Mouse (Mus musculus) forebrain, postnatal 0 days (tissue): ENCODE measurements at regions not wholly inside any gene's neighbourhood (a gene's known extent, or its start where the extent isn't known, plus 50 kb on each side); places are given as distances from the start of the nearest gene placed in this dataset.

Experiments
- ATAC-seq: fragments of 200-750 bp; cut with Nextera tagmentation; 2 replicates; pipeline ENCODE4 v1.8.0; 2017; ENCODE audit warnings: mild to moderate bottlenecking, moderate library complexity
- DNase-seq: peaks from one replicate; pipeline ENCODE4 v3.0.0-alpha.2; 2015
- H3K27ac ChIP-seq: fragments of 300-500 bp; sonication (generic); 2 replicates; pipeline ENCODE4 v1.5.1; 2014; ENCODE audit warnings: low read depth, mild to moderate bottlenecking, antibody characterized with exemption, low read length, moderate library complexity, mixed read lengths
- H3K27me3 ChIP-seq: fragments of 300-500 bp; sonication (generic); 2 replicates; pipeline ENCODE4 v1.6.1; 2014; ENCODE audit warnings: mild to moderate bottlenecking, low read length, mixed read lengths; ENCODE audit not compliant: insufficient read depth
- H3K36me3 ChIP-seq: fragments of 300-500 bp; sonication (generic); 2 replicates; pipeline ENCODE4 v1.6.1; 2014; ENCODE audit warnings: mild to moderate bottlenecking, moderate library complexity; ENCODE audit not compliant: insufficient read depth
- H3K4me1 ChIP-seq: fragments of 300-500 bp; sonication (generic); 2 replicates; pipeline ENCODE4 v1.6.1; 2014; ENCODE audit warnings: antibody characterized with exemption; ENCODE audit not compliant: insufficient read depth
- H3K4me2 ChIP-seq: fragments of 300-500 bp; sonication (generic); 2 replicates; pipeline ENCODE4 v1.6.1; 2014; ENCODE audit warnings: low read depth, mild to moderate bottlenecking, moderate library complexity
- H3K4me3 ChIP-seq: fragments of 300-500 bp; sonication (generic); 2 replicates; pipeline ENCODE4 v1.5.1; 2014; ENCODE audit warnings: low read depth, low read length, mixed read lengths
- H3K9ac ChIP-seq: fragments of 300-500 bp; sonication (generic); 2 replicates; pipeline ENCODE4 v1.6.1; 2014; ENCODE audit warnings: mild to moderate bottlenecking
- H3K9me3 ChIP-seq: fragments of 300-500 bp; sonication (generic); 2 replicates; pipeline ENCODE4 v1.6.1; 2016; ENCODE audit warnings: low read length
- CTCF ChIP-seq: sonication (generic); IDR thresholded peaks from 2 replicates; pipeline ENCODE4 v1.5.1; 2016; ENCODE audit warnings: antibody characterized with exemption, control low read depth, low read depth
- WGBS: fragments of 180-500 bp; shearing (Covaris S2); extraction: QIAGEN DNeasy Blood & Tissue Kit; methylation state at CpG from one replicate; pipeline ENCODE4 v1.1.7; 2014; 5-methylcytosine and 5-hydroxymethylcytosine counted together

DNA sequence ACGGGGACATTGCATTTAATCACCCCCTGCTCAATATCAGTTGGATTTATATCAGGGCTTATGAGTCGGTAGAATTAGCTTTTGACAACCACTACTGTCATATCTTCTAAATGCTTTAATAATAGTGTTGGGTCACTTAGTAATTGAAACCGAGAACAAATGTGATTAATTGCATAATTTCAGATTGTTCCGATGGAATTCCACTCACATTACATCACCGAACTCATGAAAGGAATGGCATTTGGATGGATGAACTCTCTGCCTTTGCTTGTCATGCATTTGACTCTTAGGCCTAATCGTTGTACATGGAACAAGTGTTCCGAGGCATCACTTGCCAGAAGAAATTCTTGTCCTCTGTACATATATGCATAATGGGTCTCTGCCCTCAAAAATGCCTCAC is 99.6 kb upstream of the Tbc1d5 start:
- no peaks in the 10 kb centered on the region for H3K9me3 ChIP-seq
- no peaks in the 10 kb centered on the region for H3K27me3 ChIP-seq
- 62% methylated on average over 7 of the region's 7 CpGs for WGBS
- no peak overlapping the region for H3K4me3 ChIP-seq
- no peak overlapping the region for H3K9ac ChIP-seq
- H3K36me3 ChIP-seq = no peaks in the 10 kb centered on the region
- DNase-seq (no peak), ATAC-seq (no peak)
- TF ChIP-seq CTCF = no peak
- H3K27ac ChIP-seq = no peak overlapping the region
- no peaks in the 10 kb centered on the region for H3K4me1 ChIP-seq
- H3K4me2 ChIP-seq = no peak overlapping the region

DNA sequence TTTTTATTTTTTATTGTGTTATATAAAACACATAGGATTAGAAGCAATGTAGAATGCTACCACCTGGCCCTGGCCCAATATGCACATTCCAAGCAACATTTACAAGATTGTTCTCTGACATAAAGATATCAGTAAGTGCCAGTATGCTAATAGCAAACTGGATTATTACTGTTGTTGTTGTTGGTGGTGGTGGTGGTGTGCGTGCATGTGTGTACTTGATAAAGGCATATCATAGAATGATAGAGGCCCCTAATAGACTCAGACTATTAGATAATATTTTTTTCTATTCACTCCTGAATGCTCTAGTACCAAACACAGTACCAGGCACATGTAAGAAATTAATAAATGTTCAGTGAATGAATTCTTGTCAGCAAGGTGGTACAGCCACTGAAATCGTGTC is 98.9 kb upstream of the Tbc1d5 start:
- 76% methylated on average over 2 of the region's 2 CpGs for WGBS
- no peaks in the 10 kb centered on the region for H3K9me3 ChIP-seq
- no peaks in the 10 kb centered on the region for H3K36me3 ChIP-seq
- H3K4me2 ChIP-seq = no peak overlapping the region
- H3K4me3 ChIP-seq = no peak overlapping the region
- H3K27me3 ChIP-seq = no peaks in the 10 kb centered on the region
- H3K9ac ChIP-seq = no peak overlapping the region
- no peak overlapping the region for H3K27ac ChIP-seq
- TF ChIP-seq CTCF = no peak
- no peak for ATAC-seq
- no peak for DNase-seq
- H3K4me1 ChIP-seq = no peaks in the 10 kb centered on the region

DNA sequence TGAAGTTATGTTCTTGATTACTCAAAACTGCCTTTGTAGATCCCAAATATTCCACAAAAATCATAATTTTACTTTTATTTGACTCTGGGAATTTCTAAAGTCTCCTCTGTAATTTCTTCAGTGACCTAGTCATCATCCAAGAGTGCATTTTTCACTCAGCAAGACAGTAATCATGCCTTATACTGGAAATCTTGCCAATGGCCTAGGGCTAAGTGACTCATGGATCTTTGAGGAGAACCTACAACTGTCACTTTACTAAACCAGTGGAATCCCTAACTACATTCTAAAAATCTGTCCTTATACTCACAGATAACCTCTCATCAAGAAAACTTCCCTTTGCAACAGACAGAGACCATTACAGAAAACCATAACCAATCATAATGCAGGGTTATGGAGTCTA is 98.0 kb upstream of the Tbc1d5 start:
- no peaks in the 10 kb centered on the region for H3K4me1 ChIP-seq
- no peak for ATAC-seq
- H3K4me2 ChIP-seq = no peak overlapping the region
- DNase-seq = no peak
- H3K9ac ChIP-seq = no peak overlapping the region
- no peaks in the 10 kb centered on the region for H3K27me3 ChIP-seq
- H3K36me3 ChIP-seq = no peaks in the 10 kb centered on the region
- no peak overlapping the region for H3K4me3 ChIP-seq
- no peak for TF ChIP-seq CTCF
- H3K9me3 ChIP-seq = no peaks in the 10 kb centered on the region
- no peak overlapping the region for H3K27ac ChIP-seq

DNA sequence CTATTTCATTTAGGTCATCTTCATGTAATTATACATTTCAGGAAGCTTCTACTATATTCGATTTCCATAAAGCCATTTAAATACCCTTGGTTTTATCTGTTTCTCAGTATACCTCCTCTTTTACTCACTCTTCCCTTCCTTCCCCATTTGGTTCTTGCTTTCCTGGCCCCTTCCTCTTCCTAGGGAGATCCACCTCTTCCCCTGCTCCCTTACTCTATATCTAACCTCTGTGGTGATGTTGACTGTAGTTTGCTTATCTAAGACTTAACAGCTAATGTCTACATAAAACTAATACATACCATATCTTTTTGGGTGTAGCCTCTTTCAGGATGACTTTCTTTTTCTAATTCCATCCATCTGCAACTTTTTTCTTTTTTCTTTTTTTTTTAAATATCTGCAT is 92.9 kb upstream of the Tbc1d5 start:
- no peak overlapping the region for H3K9ac ChIP-seq
- no peaks in the 10 kb centered on the region for H3K9me3 ChIP-seq
- no peak overlapping the region for H3K4me2 ChIP-seq
- no peak for DNase-seq
- WGBS = 75% methylated on average over 1 of the region's 1 CpGs
- H3K36me3 ChIP-seq = no peaks in the 10 kb centered on the region
- no peaks in the 10 kb centered on the region for H3K27me3 ChIP-seq
- ATAC-seq = no peak
- no peaks in the 10 kb centered on the region for H3K4me1 ChIP-seq
- no peak overlapping the region for H3K27ac ChIP-seq
- TF ChIP-seq CTCF = no peak
- H3K4me3 ChIP-seq = no peak overlapping the region

DNA sequence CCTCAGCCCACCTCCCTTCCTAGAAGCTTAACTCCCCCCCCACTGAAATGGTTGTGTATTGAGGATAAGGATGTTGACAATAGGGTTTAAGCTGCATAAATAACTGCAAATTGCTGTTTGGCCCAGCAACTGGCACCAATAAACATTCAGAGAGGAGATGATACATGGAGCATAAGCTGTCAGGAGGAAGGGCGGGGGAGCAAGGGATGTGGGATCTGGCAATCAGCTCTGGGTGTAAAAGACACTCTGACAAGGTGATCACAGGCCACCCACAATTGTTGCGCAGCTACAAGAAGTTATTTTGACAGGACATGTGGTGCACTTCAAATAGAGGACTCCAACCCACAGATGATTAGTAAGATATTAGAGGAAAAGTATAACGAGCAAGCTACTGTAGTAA is 83.8 kb upstream of the Tbc1d5 start:
- TF ChIP-seq CTCF = no peak
- Histone ChIP-seq H3K9me3 (no peaks in the 10 kb centered on the region), H3K4me1 (no peaks in the 10 kb centered on the region), H3K27ac (no peak overlapping the region), H3K4me2 (no peak overlapping the region), H3K36me3 (no peaks in the 10 kb centered on the region), H3K9ac (no peak overlapping the region), H3K4me3 (no peak overlapping the region), H3K27me3 (no peaks in the 10 kb centered on the region)
- 29% methylated on average over 3 of the region's 3 CpGs for WGBS
- DNase-seq (no peak), ATAC-seq (no peak)

GRCm38 (mm10) chr17:51262404-51262803 is 83.3 kb upstream of the Tbc1d5 start:
- no peak for TF ChIP-seq CTCF
- Histone ChIP-seq H3K9ac (no peak overlapping the region), H3K27me3 (no peaks in the 10 kb centered on the region), H3K4me3 (no peak overlapping the region), H3K9me3 (no peaks in the 10 kb centered on the region), H3K27ac (no peak overlapping the region), H3K4me2 (no peak overlapping the region), H3K4me1 (no peaks in the 10 kb centered on the region), H3K36me3 (no peaks in the 10 kb centered on the region)
- DNase-seq (no peak), ATAC-seq (no peak)

- WGBS = 82% methylated on average over 5 of the region's 5 CpGs
- Histone ChIP-seq H3K4me3 (no peak overlapping the region), H3K9me3 (no peaks in the 10 kb centered on the region), H3K4me1 (no peaks in the 10 kb centered on the region), H3K27ac (no peak overlapping the region), H3K9ac (no peak overlapping the region), H3K36me3 (no peaks in the 10 kb centered on the region), H3K27me3 (no peaks in the 10 kb centered on the region), H3K4me2 (no peak overlapping the region)
- ATAC-seq (no peak), DNase-seq (no peak)
- TF ChIP-seq CTCF = no peak
Observed at GRCm38 (mm10) chr17:51258316-51258715, 79.2 kb upstream of the Tbc1d5 start.

DNA sequence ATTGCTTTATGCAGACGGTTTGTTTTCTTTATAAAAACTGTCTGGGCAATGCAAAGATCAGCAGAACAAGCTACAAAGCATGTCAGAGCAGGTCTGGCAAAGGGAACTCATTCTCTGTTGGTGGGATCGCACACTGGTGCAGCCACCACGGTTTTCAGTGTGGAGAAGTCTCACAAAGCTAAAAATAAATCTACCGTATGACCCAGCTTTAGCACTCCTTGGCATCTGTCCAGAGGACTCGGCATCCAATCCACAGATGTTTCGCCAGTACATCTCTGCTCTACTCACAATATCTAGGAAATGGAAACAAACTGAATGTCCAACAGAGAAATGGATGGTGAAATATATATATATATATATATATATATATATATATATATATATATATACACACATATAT is 69.4 kb upstream of the Tbc1d5 start:
- H3K4me1 ChIP-seq = no peaks in the 10 kb centered on the region
- DNase-seq (no peak), ATAC-seq (no peak)
- TF ChIP-seq CTCF = no peak
- no peak overlapping the region for H3K4me2 ChIP-seq
- H3K9ac ChIP-seq = no peak overlapping the region
- H3K27ac ChIP-seq = no peak overlapping the region
- H3K4me3 ChIP-seq = no peak overlapping the region
- no peaks in the 10 kb centered on the region for H3K27me3 ChIP-seq
- H3K36me3 ChIP-seq = no peaks in the 10 kb centered on the region
- no peaks in the 10 kb centered on the region for H3K9me3 ChIP-seq
- WGBS = 63% methylated on average over 6 of the region's 6 CpGs
